ENCODE assay signal across 8 mouse cellular contexts in genomic region chr4:142239240-142240126, GRCm38 (mm10). TPM values are rescaled to one million over a fixed set of nuclear protein-coding genes. Genes with fewer than 3 reads are reported as not detected.
DNase-seq lines count a peak whose midpoint lies in the region; ATAC-seq and TF ChIP-seq lines count a peak whose summit lies in the region.

Gene Kazn, minus strand, starts transcription at chr4:142239401.

- WGBS in cerebellum, adult 2 months: 12% methylated on average over 41 of the region's 46 CpGs
- 10% methylated on average over 41 of the region's 46 CpGs for WGBS in liver, postnatal 0 days (ENCODE audit: insufficient replicate concordance)

- no peaks in the 10 kb centered on the region for H3K9me3 ChIP-seq in CH12.LX (replicated peaks; ENCODE audit: low read length)
- H3K9me3 ChIP-seq in liver, postnatal 0 days (ENCODE audit: low read length): no peaks in the 10 kb centered on the region

- H3K36me3 ChIP-seq in CH12.LX (replicated peaks in 1 of 2; ENCODE audit: control insufficient read depth in 1 of 2, insufficient read depth in 1 of 2, low read length in 1 of 2): peaks cover 0 to 14% of the 10 kb centered on the region in 2 experiments
- no peaks in the 10 kb centered on the region for H3K36me3 ChIP-seq in liver, postnatal 0 days (replicated peaks; ENCODE audit: insufficient read depth, low read length)

- peak; percentile 71 for TF ChIP-seq POLR2A in CH12.LX (IDR thresholded peaks at IDR 0.05; ENCODE audit: low read depth, low read length)
- no peak for TF ChIP-seq POLR2A in cerebellum, adult 2 months (IDR thresholded peaks at IDR 0.05; ENCODE audit: borderline replicate concordance, insufficient read depth, low read length)

- H3K79me2 ChIP-seq in CH12.LX (replicated peaks; ENCODE audit: control insufficient read depth, extremely low read depth, insufficient read depth, poor library complexity, severe bottlenecking): 0 out of 2 replicates have a peak, but pooled peaks cover 4% of the 10 kb centered on the region

- H3K9ac ChIP-seq in CH12.LX (ENCODE audit: insufficient read depth, low read depth): peak within 1 kb of the TSS; percentile 70
- peak within 1 kb of the TSS; percentile 55 for H3K9ac ChIP-seq in liver, postnatal 0 days (replicated peaks)

- H3K4me3 ChIP-seq in CH12.LX (replicated peaks in 1 of 3; ENCODE audit: low read depth in 2 of 3, low read length in 2 of 3, poor library complexity in 1 of 3): peak within 1 kb of the TSS; percentile 66 to 93 (median 85)
- peak within 1 kb of the TSS; percentile 52 for H3K4me3 ChIP-seq in cerebellum, adult 2 months (replicated peaks; ENCODE audit: insufficient read depth, low read depth, low read length)
- H3K4me3 ChIP-seq in layer of hippocampus, adult 2 months: peak within 1 kb of the TSS; percentile 65
- H3K4me3 ChIP-seq in liver, postnatal 0 days (ENCODE audit: low read depth, low read length): peak within 1 kb of the TSS; percentile 49

- peaks cover 6 to 24% of the 10 kb centered on the region in 2 experiments for H3K4me1 ChIP-seq in CH12.LX (ENCODE audit: control insufficient read depth in 1 of 2, insufficient read depth in 2 of 2)
- peaks cover 11% of the 10 kb centered on the region; the same call in 1 of the 2 replicates for H3K4me1 ChIP-seq in cerebellum, adult 2 months (ENCODE audit: control insufficient read depth, insufficient read depth, low read length)
- H3K4me1 ChIP-seq in liver, postnatal 0 days (ENCODE audit: insufficient read depth): peaks cover 9% of the 10 kb centered on the region

- TF ChIP-seq CTCF in CH12.LX (conservative IDR thresholded peaks at IDR 0.05 in 1 of 2, IDR thresholded peaks at IDR 0.05 in 1 of 2; ENCODE audit: low read depth in 2 of 2, low read length in 2 of 2): no peak
- TF ChIP-seq CTCF in cerebellum, adult 2 months (IDR thresholded peaks at IDR 0.05; ENCODE audit: borderline replicate concordance, insufficient read depth, low read depth, low read length): no peak
- TF ChIP-seq CTCF in layer of hippocampus, adult 2 months (conservative IDR thresholded peaks at IDR 0.05): no peak
- no peak for TF ChIP-seq CTCF in liver, postnatal 0 days (IDR thresholded peaks at IDR 0.05; ENCODE audit: low read depth)

- peak; percentile 54 for ATAC-seq in frontal cortex, adult (ENCODE audit: low TSS enrichment)
- peak; percentile 75 for ATAC-seq in liver, postnatal 0 days

- intact Hi-C loops in heart, postnatal 36 days (cut with DNase I): loop anchor here (2.0 kb wide), 2 partner anchors 57 to 87 kb away; no protein-coding TSS in a partner anchor

- dilution Hi-C loops in CH12.LX (cut with MboI; ENCODE audit: extremely low pct_ligation_motif_present, extremely low pct_unique_long_range_greater_than_20kb, low sequenced_read_pairs): no loop called here

- peak; percentile 62 for DNase-seq in CH12.LX (ENCODE audit: extremely low read depth)
- DNase-seq in cerebellum, adult 2 months: peak; percentile 77 to 82
- peak; percentile 84 to 85 for DNase-seq in heart, postnatal 36 days
- peak; percentile 68 to 77 for DNase-seq in layer of hippocampus, adult 2 months (ENCODE audit: low spot score in 2 of 2)
- peak; percentile 83 for DNase-seq in liver, postnatal 0 days
- peak; percentile 85 for DNase-seq in ovary, adult 18-20 months (ENCODE audit: low spot score)
- DNase-seq in thymus, postnatal 14 days: peak; percentile 80

- in situ Hi-C loops in CH12.LX (cut with MboI; ENCODE audit: low pct_ligation_motif_present, low pct_unique_long_range_greater_than_20kb, low sequenced_read_pairs): loop anchor here (5.0 kb wide), 1 partner anchor 82 kb away; no protein-coding TSS in a partner anchor

- no peak for TF ChIP-seq RAD21 in CH12.LX (IDR thresholded peaks at IDR 0.05; ENCODE audit: low read depth, low read length)

- no peak for TF ChIP-seq EP300 in CH12.LX (IDR thresholded peaks at IDR 0.05; ENCODE audit: low read length)
- TF ChIP-seq EP300 in liver, postnatal 0 days (IDR thresholded peaks at IDR 0.05; ENCODE audit: low read depth): no peak

- no peaks in the 10 kb centered on the region for H3K27me3 ChIP-seq in CH12.LX (replicated peaks)
- H3K27me3 ChIP-seq in cerebellum, adult 2 months (ENCODE audit: control insufficient read depth, insufficient read depth, low read length): no peaks in the 10 kb centered on the region
- peaks cover 8% of the 10 kb centered on the region; the same call in 1 of the 2 replicates for H3K27me3 ChIP-seq in liver, postnatal 0 days (ENCODE audit: insufficient read depth, low read length)

- H3K27ac ChIP-seq in CH12.LX (ENCODE audit: insufficient read depth, low read depth): no peak within 1 kb of the TSS
- H3K27ac ChIP-seq in cerebellum, adult 2 months (ENCODE audit: insufficient read depth, low read length): no peak within 1 kb of the TSS
- peak within 1 kb of the TSS; percentile 36; the same call in 1 of the 2 replicates for H3K27ac ChIP-seq in layer of hippocampus, adult 2 months
- no peak within 1 kb of the TSS; the same call in 1 of the 2 replicates for H3K27ac ChIP-seq in liver, postnatal 0 days (ENCODE audit: low read depth)

- H3K4me2 ChIP-seq in CH12.LX (ENCODE audit: insufficient read depth, low read depth, poor library complexity, severe bottlenecking): peak within 1 kb of the TSS; percentile 66
- peak within 1 kb of the TSS; percentile 80 for H3K4me2 ChIP-seq in liver, postnatal 0 days (ENCODE audit: low read depth, low read length)

TF ChIP-seq in CH12.LX, 34 proteins besides CTCF, POLR2A, EP300 and RAD21:
- TF ChIP-seq ELF1 (IDR thresholded peaks at IDR 0.05; ENCODE audit: low read depth, low read length): peak; percentile 85
- peak; percentile 42 for TF ChIP-seq NELFE (IDR thresholded peaks at IDR 0.05; ENCODE audit: low read depth, low read length)
- TF ChIP-seq MYC (IDR thresholded peaks at IDR 0.05; ENCODE audit: low read depth, low read length): no peak
- no peak for TF ChIP-seq MAX (IDR thresholded peaks at IDR 0.05; ENCODE audit: low read length)
- TF ChIP-seq BHLHE40 (IDR thresholded peaks at IDR 0.05; ENCODE audit: low read depth, low read length): 0 out of 2 replicates have a peak, but pooled peaks have one; percentile 41
- no peak; the same call in 1 of the 2 replicates for TF ChIP-seq MAZ (IDR thresholded peaks at IDR 0.05; ENCODE audit: low read depth, low read length)
- TF ChIP-seq ZMIZ1 (IDR thresholded peaks at IDR 0.05; ENCODE audit: low read depth, low read length): no peak
- TF ChIP-seq POLR2AphosphoS2 (IDR thresholded peaks at IDR 0.05; ENCODE audit: low read depth, low read length): no peak
- TF ChIP-seq MXI1 (IDR thresholded peaks at IDR 0.05; ENCODE audit: low read depth, low read length): peak; percentile 79
- no peak for TF ChIP-seq RCOR1 (conservative IDR thresholded peaks at IDR 0.05; ENCODE audit: low read depth, low read length)
- no peak for TF ChIP-seq PAX5 (IDR thresholded peaks at IDR 0.05; ENCODE audit: low read length)
- TF ChIP-seq TCF12 (IDR thresholded peaks at IDR 0.05; ENCODE audit: low read depth, low read length): 0 out of 2 replicates have a peak, but pooled peaks have one; percentile 14
- no peak for TF ChIP-seq HCFC1 (IDR thresholded peaks at IDR 0.05; ENCODE audit: low read depth, low read length)

RNA-seq across cellular contexts. Expression of gene Kazn, which starts in this region (rescaled TPM):
- total RNA-seq in CH12.LX (2012; rRNA removed) (3.7 and 4.2 TPM in 2 replicates), CH12.LX (2014; rRNA removed) (1.3 and 2.0 TPM in 2 replicates)
- polyA plus RNA-seq in CH12.LX (2012; ENCODE audit: insufficient read length, low read depth): 9.4 and 9.7 TPM in 2 replicates
- 73.3 and 75.7 TPM in 2 replicates for polyA plus RNA-seq in cerebellum, adult 2 months (2012; rRNA removed)
- 1 to 10 TPM; 3.4 to 3.6 TPM for total RNA-seq in heart, postnatal 36 days (2021)
- total RNA-seq in layer of hippocampus, adult 2 months (2021): 10 to 100 TPM; 41.1 to 42.9 TPM
- 0.72 and 0.74 TPM in 2 replicates for polyA plus RNA-seq in liver, postnatal 0 days (2015; fragmentation: Nextera tagmentation; extraction: Ambion mirVana)

Comparison
In these comparisons a context has a peak if more than half of its experiments do, and no peak if none do; other contexts are left out.
1. RNA of gene Kazn (total RNA-seq): 41.1 to 42.9 TPM in layer of hippocampus, adult 2 months; 1.3 to 4.2 TPM in CH12.LX and 3.4 to 3.6 TPM in heart, postnatal 36 days; every median in the first group is over 4 times any median in the second.
2. Peak in DNase-seq, ATAC-seq, H3K4me3 ChIP-seq, H3K9ac ChIP-seq and H3K4me2 ChIP-seq in liver, postnatal 0 days; RNA of the gene not detected or under 1 TPM.
3. Peak in every context shown above with its lines, with median percentiles within 50 percentile points of each other: DNase-seq and H3K4me3 ChIP-seq.